8 mouse cellular contexts compared by ENCODE assay signal in the genomic region with DNA sequence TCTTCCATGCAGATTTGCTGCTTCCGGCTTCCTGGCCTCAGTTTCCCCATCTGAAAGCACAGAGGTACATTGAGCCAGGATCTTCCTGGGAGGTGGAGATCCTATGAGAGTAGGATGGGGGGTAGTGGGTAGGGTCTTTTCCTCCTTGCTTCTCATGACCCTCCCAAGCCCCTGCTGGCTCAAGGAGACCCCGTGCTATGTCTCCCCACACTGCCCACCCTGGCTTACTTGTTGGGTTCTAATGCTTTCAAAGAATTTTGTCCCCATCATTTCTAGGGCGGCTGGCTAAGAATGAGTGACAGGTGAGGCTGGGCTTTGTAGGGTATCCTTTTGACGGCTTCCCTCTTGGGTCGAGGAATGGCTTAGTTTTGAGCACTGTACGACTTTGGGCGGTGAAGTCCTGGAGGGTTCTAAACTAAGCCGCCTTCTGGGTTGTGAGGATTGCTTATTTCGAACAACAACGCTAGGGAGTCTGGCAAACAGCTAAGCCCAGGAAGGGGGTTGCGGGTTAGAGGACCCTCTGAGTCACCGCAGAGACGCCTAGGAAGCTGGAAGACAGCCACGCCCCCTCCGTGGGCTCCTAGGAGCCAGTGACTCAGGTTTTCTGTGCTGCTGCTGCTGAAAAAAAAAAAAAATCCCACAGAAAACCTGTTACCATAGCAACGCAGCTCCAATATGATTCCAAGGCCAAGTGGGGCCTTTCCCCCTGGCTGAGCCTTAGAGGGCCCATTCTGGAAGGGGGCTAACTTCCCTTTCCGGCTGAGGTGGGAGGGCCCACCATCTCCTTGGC. TPM values are rescaled to one million over a fixed set of nuclear protein-coding genes. Genes with fewer than 3 reads are reported as not detected.
DNase-seq lines count a peak whose midpoint lies in the region; ATAC-seq and TF ChIP-seq lines count a peak whose summit lies in the region.

No protein-coding gene starts in this region.

- peak overlapping the region; percentile 76 for H3K4me3 ChIP-seq in lung, embryonic 15.5 days
- H3K4me3 ChIP-seq in lung, adult 2 months (replicated peaks; ENCODE audit: extremely low read depth, low read depth, low read length) = no peak overlapping the region
- no peak overlapping the region for H3K4me3 ChIP-seq in cerebellum, adult 2 months (replicated peaks; ENCODE audit: insufficient read depth, low read depth, low read length)

- ATAC-seq in lung, embryonic 15.5 days (ENCODE audit: borderline replicate concordance, extremely low read depth, low FRiP score, low TSS enrichment) = no peak

- no peak for DNase-seq in lung, adult 2 months
- DNase-seq in brain, adult 2 months (ENCODE audit: low read depth, low spot score) = peak; percentile 95
- peak; percentile 58 to 65 for DNase-seq in frontal cortex, postnatal 14 days (ENCODE audit: low spot score in 2 of 2)
- DNase-seq in left cerebral cortex, postnatal 36 days (ENCODE audit: low spot score in 2 of 2) = peak; percentile 73 to 76
- peak; percentile 62 for DNase-seq in retina, postnatal 1 day
- DNase-seq in cerebellum, adult 2 months = no peak
- no peak for DNase-seq in ovary, postnatal 10 days (ENCODE audit: low spot score)

- no peak for TF ChIP-seq CTCF in lung, adult 2 months (IDR thresholded peaks at IDR 0.05; ENCODE audit: insufficient read depth, low read length)
- no peak for TF ChIP-seq CTCF in cerebellum, adult 2 months (IDR thresholded peaks at IDR 0.05; ENCODE audit: borderline replicate concordance, insufficient read depth, low read depth, low read length)

- peak overlapping the region; percentile 79 for H3K4me2 ChIP-seq in lung, embryonic 15.5 days

- peaks cover 10% of the 10 kb centered on the region; the same call in 1 of the 2 replicates for H3K36me3 ChIP-seq in lung, embryonic 15.5 days

- WGBS in lung, embryonic 15.5 days = 31% methylated on average over 17 of the region's 17 CpGs
- WGBS in lung, adult 2 months = 41% methylated on average over 17 of the region's 17 CpGs
- 12% methylated on average over 17 of the region's 17 CpGs for WGBS in cerebellum, adult 2 months

- H3K4me1 ChIP-seq in lung, embryonic 15.5 days = peaks cover 45% of the 10 kb centered on the region
- peaks cover 14% of the 10 kb centered on the region for H3K4me1 ChIP-seq in lung, adult 2 months (ENCODE audit: control insufficient read depth, insufficient read depth, low read length)
- no peaks in the 10 kb centered on the region for H3K4me1 ChIP-seq in cerebellum, adult 2 months (ENCODE audit: control insufficient read depth, insufficient read depth, low read length)

- H3K27me3 ChIP-seq in lung, embryonic 15.5 days = no peaks in the 10 kb centered on the region; the same call in 1 of the 2 replicates
- H3K27me3 ChIP-seq in cerebellum, adult 2 months (ENCODE audit: control insufficient read depth, insufficient read depth, low read length) = peaks cover 2% of the 10 kb centered on the region; the same call in 1 of the 2 replicates

- H3K9ac ChIP-seq in lung, embryonic 15.5 days = peak overlapping the region; percentile 87; the same call in 1 of the 2 replicates

- intact Hi-C loops in left cerebral cortex, postnatal 36 days (cut with DNase I) = loop anchor here (2.0 to 10.0 kb wide), 3 partner anchors 59 to 301 kb away; partner anchors contain the start of gene Tnrc18

- no peaks in the 10 kb centered on the region for H3K9me3 ChIP-seq in lung, embryonic 15.5 days

- no peak for TF ChIP-seq POLR2A in lung, adult 2 months (IDR thresholded peaks at IDR 0.05; ENCODE audit: borderline replicate concordance, extremely low read depth, low read depth, low read length)
- TF ChIP-seq POLR2A in cerebellum, adult 2 months (IDR thresholded peaks at IDR 0.05; ENCODE audit: borderline replicate concordance, insufficient read depth, low read length) = no peak

- H3K27ac ChIP-seq in lung, embryonic 15.5 days = peak overlapping the region; percentile 95
- no peak overlapping the region for H3K27ac ChIP-seq in cerebellum, adult 2 months (ENCODE audit: insufficient read depth, low read length)

RNA-seq across cellular contexts. Expression of gene Fscn1, which starts 3.8 kb away (rescaled TPM):
- polyA plus RNA-seq in lung, embryonic 15.5 days (2015; fragmentation: Nextera tagmentation; extraction: Ambion mirVana) = 240 and 246 TPM in 2 replicates
- 21.0 and 26.3 TPM in 2 replicates for polyA plus RNA-seq in lung, adult 2 months (2012; rRNA removed)
- total RNA-seq in left cerebral cortex, postnatal 36 days (2021) = 100 to 1,000 TPM; 310 to 396 TPM
- 110 and 115 TPM in 2 replicates for polyA plus RNA-seq in cerebellum, adult 2 months (2012; rRNA removed)

RNA-seq across cellular contexts. Expression of gene Actb, which starts 57.3 kb away (rescaled TPM):
- 15,606 and 16,851 TPM in 2 replicates for polyA plus RNA-seq in lung, embryonic 15.5 days (2015; fragmentation: Nextera tagmentation; extraction: Ambion mirVana)
- 5,708 and 6,451 TPM in 2 replicates for polyA plus RNA-seq in lung, adult 2 months (2012; rRNA removed)
- 1,000 to 10,000 TPM; 2,229 to 2,541 TPM for total RNA-seq in left cerebral cortex, postnatal 36 days (2021)
- 2,136 and 2,149 TPM in 2 replicates for polyA plus RNA-seq in cerebellum, adult 2 months (2012; rRNA removed)

Comparison
In these comparisons a context has a peak if more than half of its experiments do, and no peak if none do; other contexts are left out.
1. DNase-seq: peak in brain, adult 2 months (single experiment), frontal cortex, postnatal 14 days (2 of 2), left cerebral cortex, postnatal 36 days (2 of 2) and retina, postnatal 1 day (single experiment); none in lung, adult 2 months (single experiment), cerebellum, adult 2 months (0 of 2) and ovary, postnatal 10 days (single experiment).